Mouse (Mus musculus) myocyte (in vitro differentiated cells): Measurements from ENCODE around the gene Slc44a1. TPM values are rescaled to one million over a fixed set of nuclear protein-coding genes. Genes with fewer than 3 reads are reported as not detected.

ENCODE experiments used
- H3K27me3 ChIP-seq: one replicate; pipeline ENCODE4 v1.6.1; 2011; ENCODE audit not compliant: control insufficient read depth, insufficient read depth, insufficient read length
- H3K36me3 ChIP-seq: one replicate; pipeline ENCODE4 v1.6.1; 2011; ENCODE audit not compliant: control insufficient read depth, insufficient read depth
- H3K4me2 ChIP-seq: one replicate; pipeline ENCODE4 v1.6.1; 2011; ENCODE audit warnings: low read depth, control low read depth
- H3K4me3 ChIP-seq: one replicate; pipeline ENCODE4 v1.5.1; 2011; ENCODE audit warnings: mild to moderate bottlenecking, control low read depth, moderate library complexity
- H3K79me2 ChIP-seq: one replicate; pipeline ENCODE4 v1.6.1; 2011; ENCODE audit not compliant: control insufficient read depth, insufficient read depth
- H3ac ChIP-seq: one replicate; pipeline ENCODE4 v1.6.1; 2011; ENCODE audit not compliant: control insufficient read depth, insufficient read length
- CEBPB ChIP-seq: IDR thresholded peaks from 2 replicates; pipeline ENCODE4 v1.6.1; 2011; ENCODE audit warnings: mild to moderate bottlenecking, moderate library complexity; ENCODE audit not compliant: poor library complexity, insufficient read depth, severe bottlenecking
- E2F4 ChIP-seq: IDR thresholded peaks from one replicate; pipeline ENCODE4 v1.6.1; 2011; ENCODE audit warnings: mild to moderate bottlenecking, control low read depth, moderate library complexity; ENCODE audit not compliant: insufficient read depth
- MAX ChIP-seq: IDR thresholded peaks from one replicate; pipeline ENCODE4 v1.6.1; 2011; ENCODE audit warnings: low read depth, mild to moderate bottlenecking, control low read depth
- MYOD1 ChIP-seq, 3 experiments: IDR thresholded peaks; one replicate each; pipeline ENCODE4 v1.6.1; 2011; ENCODE audit warnings: control low read depth in 2 of 3, low read depth in 2 of 3, mild to moderate bottlenecking in 2 of 3, moderate library complexity in 1 of 3; ENCODE audit not compliant: insufficient read length in 2 of 3, control insufficient read depth in 1 of 3
- MYOG ChIP-seq, 3 experiments: IDR thresholded peaks; one replicate each; pipeline ENCODE4 v1.6.1; 2011; ENCODE audit warnings: control low read depth in 2 of 3, low read depth in 2 of 3, mild to moderate bottlenecking in 2 of 3; ENCODE audit not compliant: insufficient read length in 2 of 3, control insufficient read depth in 1 of 3, insufficient read depth in 1 of 3
- POLR2A ChIP-seq: IDR thresholded peaks from one replicate; pipeline ENCODE4 v1.6.1; 2011; ENCODE audit warnings: low read depth, mild to moderate bottlenecking, control low read depth, moderate library complexity; ENCODE audit not compliant: insufficient read length
- POLR2AphosphoS2 ChIP-seq: IDR thresholded peaks from one replicate; pipeline ENCODE4 v1.6.1; 2011; ENCODE audit warnings: low read depth, control low read depth; ENCODE audit not compliant: insufficient read length
- REST ChIP-seq: IDR thresholded peaks from one replicate; pipeline ENCODE4 v1.6.1; 2011; ENCODE audit warnings: mild to moderate bottlenecking, control low read depth, moderate library complexity; ENCODE audit not compliant: insufficient read depth, insufficient read length
- SRF ChIP-seq: IDR thresholded peaks from one replicate; pipeline ENCODE4 v1.6.1; 2011; ENCODE audit warnings: low read depth; ENCODE audit not compliant: control insufficient read depth, insufficient read length
- TCF12 ChIP-seq: IDR thresholded peaks from one replicate; pipeline ENCODE4 v1.6.1; 2011; ENCODE audit warnings: mild to moderate bottlenecking, control low read depth; ENCODE audit not compliant: poor library complexity, insufficient read depth, severe bottlenecking
- TCF3 ChIP-seq: IDR thresholded peaks from one replicate; pipeline ENCODE4 v1.6.1; 2011; ENCODE audit warnings: low read depth, control low read depth; ENCODE audit not compliant: insufficient read length
- USF1 ChIP-seq: IDR thresholded peaks from one replicate; pipeline ENCODE4 v1.6.1; 2011; ENCODE audit warnings: low read depth, mild to moderate bottlenecking, control low read depth, moderate library complexity
- polyA plus RNA-seq: library from polyadenylated mRNA; unstranded; fragments of >200 nt; fragmentation: generic; extraction: Trizol; gene quantifications from one replicate; pipeline ENCODE4 v1.2.1, GENCODE M21; 2012; ENCODE audit warnings: missing spikeins

Slc44a1 gene
- polyA plus RNA-seq, 1 experiment: 43.7 TPM

DNA sequence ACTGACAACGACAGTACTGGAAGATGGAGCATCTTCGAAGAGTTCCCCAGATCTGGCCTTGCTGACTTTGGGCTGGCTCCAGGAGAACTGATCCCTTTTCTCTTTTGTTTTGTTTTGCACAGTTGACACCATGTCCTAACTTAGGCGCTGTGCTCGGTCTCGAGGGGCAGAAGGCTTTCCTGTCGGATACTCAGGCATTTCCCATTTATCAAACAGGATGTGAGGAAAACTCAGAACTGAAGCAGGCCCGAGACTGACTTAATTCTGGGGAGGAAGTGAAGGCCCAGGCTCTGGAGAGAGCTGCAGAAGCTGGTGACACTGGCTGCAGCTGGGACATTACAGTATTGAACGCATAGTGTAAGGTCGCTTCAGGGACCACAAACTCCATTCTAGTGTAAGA, 152.2 kb downstream of the Slc44a1 start:
- Histone ChIP-seq H3K4me2 (no peak overlapping the region), H3K79me2 (no peaks in the 10 kb centered on the region), H3K4me3 (no peak overlapping the region), H3ac (no peak overlapping the region), H3K36me3 (no peaks in the 10 kb centered on the region), H3K27me3 (no peaks in the 10 kb centered on the region)
- TF ChIP-seq REST: no peak
- no peak for TF ChIP-seq CEBPB
- no peak for TF ChIP-seq POLR2AphosphoS2
- no peak for TF ChIP-seq TCF12
- TF ChIP-seq SRF: no peak
- TF ChIP-seq POLR2A: no peak
- no peak for TF ChIP-seq TCF3
- TF ChIP-seq MAX: no peak
- no peak for TF ChIP-seq USF1
- no peak for TF ChIP-seq MYOD1 (IDR thresholded peaks at IDR 0.05; ENCODE audit: control insufficient read depth in 1 of 3, insufficient read length in 2 of 3, low read depth in 2 of 3)
- no peak for TF ChIP-seq MYOG (IDR thresholded peaks at IDR 0.05; ENCODE audit: control insufficient read depth in 1 of 3, insufficient read depth in 1 of 3, insufficient read length in 2 of 3, low read depth in 2 of 3)

DNA sequence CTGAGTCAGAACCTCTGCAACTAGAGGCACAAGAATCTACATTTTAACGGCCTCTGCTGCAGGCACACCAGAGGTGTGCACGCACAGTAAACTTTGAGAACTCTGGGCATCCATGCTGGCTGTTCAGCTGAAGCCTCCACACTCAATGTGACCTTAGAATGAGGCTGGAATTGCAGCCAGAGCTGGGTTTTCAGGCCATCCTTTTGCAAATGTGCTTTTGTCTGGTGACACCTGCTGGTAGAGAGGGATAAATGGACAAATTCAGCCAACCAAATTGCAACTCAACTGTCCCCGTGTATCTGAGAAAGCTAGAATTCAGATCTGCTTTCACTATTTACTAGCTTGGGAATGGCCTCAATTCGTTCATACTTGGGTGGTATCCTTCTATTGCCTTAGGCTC, 154.0 kb downstream of the Slc44a1 start:
- Histone ChIP-seq H3K4me3 (no peak overlapping the region), H3K27me3 (no peaks in the 10 kb centered on the region), H3ac (no peak overlapping the region), H3K36me3 (no peaks in the 10 kb centered on the region), H3K79me2 (no peaks in the 10 kb centered on the region), H3K4me2 (no peak overlapping the region)
- TF ChIP-seq MYOD1 (IDR thresholded peaks at IDR 0.05; ENCODE audit: control insufficient read depth in 1 of 3, insufficient read length in 2 of 3, low read depth in 2 of 3): no peak
- TF ChIP-seq MAX: no peak
- TF ChIP-seq POLR2A: no peak
- no peak for TF ChIP-seq MYOG (IDR thresholded peaks at IDR 0.05; ENCODE audit: control insufficient read depth in 1 of 3, insufficient read depth in 1 of 3, insufficient read length in 2 of 3, low read depth in 2 of 3)
- no peak for TF ChIP-seq E2F4
- no peak for TF ChIP-seq TCF3
- TF ChIP-seq TCF12: no peak
- no peak for TF ChIP-seq REST
- TF ChIP-seq USF1: no peak
- TF ChIP-seq SRF: no peak

- H3K79me2 ChIP-seq: no peaks in the 10 kb centered on the region
- H3K27me3 ChIP-seq: no peaks in the 10 kb centered on the region
- no peaks in the 10 kb centered on the region for H3K36me3 ChIP-seq
- H3K4me3 ChIP-seq: no peak overlapping the region
- TF ChIP-seq MAX: no peak
- TF ChIP-seq E2F4: no peak
- no peak for TF ChIP-seq MYOG (IDR thresholded peaks at IDR 0.05; ENCODE audit: control insufficient read depth in 1 of 3, insufficient read depth in 1 of 3, insufficient read length in 2 of 3, low read depth in 2 of 3)
- TF ChIP-seq CEBPB: no peak
- no peak for TF ChIP-seq TCF12
- no peak for TF ChIP-seq POLR2A
- TF ChIP-seq TCF3: no peak
- no peak for TF ChIP-seq USF1
- TF ChIP-seq POLR2AphosphoS2: no peak
- TF ChIP-seq SRF: no peak
- TF ChIP-seq MYOD1 (IDR thresholded peaks at IDR 0.05; ENCODE audit: control insufficient read depth in 1 of 3, insufficient read length in 2 of 3, low read depth in 2 of 3): no peak
- no peak for TF ChIP-seq REST
- no peak overlapping the region for H3K4me2 ChIP-seq
- H3ac ChIP-seq: no peak overlapping the region
Measured at GRCm38 (mm10) chr4:53595246-53596062, 155.2 kb downstream of the Slc44a1 start.

- Histone ChIP-seq H3K4me3 (no peak overlapping the region), H3K79me2 (no peaks in the 10 kb centered on the region), H3K36me3 (no peaks in the 10 kb centered on the region), H3ac (no peak overlapping the region), H3K27me3 (no peaks in the 10 kb centered on the region), H3K4me2 (no peak overlapping the region)
- TF ChIP-seq MAX: no peak
- no peak for TF ChIP-seq USF1
- no peak for TF ChIP-seq MYOD1 (IDR thresholded peaks at IDR 0.05; ENCODE audit: control insufficient read depth in 1 of 3, insufficient read length in 2 of 3, low read depth in 2 of 3)
- no peak for TF ChIP-seq CEBPB
- no peak for TF ChIP-seq TCF3
- no peak for TF ChIP-seq TCF12
- no peak for TF ChIP-seq POLR2AphosphoS2
- TF ChIP-seq REST: no peak
- no peak for TF ChIP-seq POLR2A
- no peak for TF ChIP-seq MYOG (IDR thresholded peaks at IDR 0.05; ENCODE audit: control insufficient read depth in 1 of 3, insufficient read depth in 1 of 3, insufficient read length in 2 of 3, low read depth in 2 of 3)
- TF ChIP-seq SRF: no peak
- no peak for TF ChIP-seq E2F4
Measured at GRCm38 (mm10) chr4:53596063-53596895, 156.1 kb downstream of the Slc44a1 start.
